Mouse (Mus musculus) hindbrain, embryonic 15.5 days (tissue): ENCODE measurements at regions not wholly inside any gene's neighbourhood (a gene's known extent, or its start where the extent isn't known, plus 50 kb on each side); places are given as distances from the start of the nearest gene placed in this dataset.

ENCODE experiments used
- ATAC-seq: fragments of 200-750 bp; cut with Nextera tagmentation; 2 replicates; pipeline ENCODE4 v1.8.0; 2017; ENCODE audit warnings: low read depth, moderate number of reproducible peaks, moderate TSS enrichment; ENCODE audit not compliant: low FRiP score
- H3K27ac ChIP-seq: fragments of 300-500 bp; sonication (generic); replicated peaks from 2 replicates; pipeline ENCODE4 v1.5.1; 2015; ENCODE audit warnings: mild to moderate bottlenecking, inconsistent platforms
- H3K27me3 ChIP-seq: fragments of 300-500 bp; sonication (generic); 2 replicates; pipeline ENCODE4 v1.6.1; 2015; ENCODE audit warnings: control low read depth, inconsistent platforms
- H3K36me3 ChIP-seq: fragments of 300-500 bp; sonication (generic); 2 replicates; pipeline ENCODE4 v1.6.1; 2015; ENCODE audit warnings: control low read depth, inconsistent platforms
- H3K4me1 ChIP-seq: fragments of 300-500 bp; sonication (generic); replicated peaks from 2 replicates; pipeline ENCODE4 v1.6.1; 2015; ENCODE audit warnings: control low read depth, inconsistent platforms
- H3K4me2 ChIP-seq: fragments of 300-500 bp; sonication (generic); 2 replicates; pipeline ENCODE4 v1.6.1; 2015; ENCODE audit warnings: moderate library complexity, mild to moderate bottlenecking, inconsistent platforms
- H3K4me3 ChIP-seq: fragments of 300-500 bp; sonication (generic); 2 replicates; pipeline ENCODE4 v1.5.1; 2015; ENCODE audit warnings: mild to moderate bottlenecking, inconsistent platforms
- H3K9ac ChIP-seq: fragments of 300-500 bp; sonication (generic); 2 replicates; pipeline ENCODE4 v1.6.1; 2015; ENCODE audit warnings: inconsistent platforms
- H3K9me3 ChIP-seq: fragments of 300-500 bp; sonication (generic); 2 replicates; pipeline ENCODE4 v1.6.1; 2016; ENCODE audit warnings: control low read depth, inconsistent platforms
- WGBS: fragments of 180-500 bp; shearing (Covaris S2); methylation state at CpG from one replicate; pipeline ENCODE4 v1.1.7; 2015; 5-methylcytosine and 5-hydroxymethylcytosine counted together

DNA sequence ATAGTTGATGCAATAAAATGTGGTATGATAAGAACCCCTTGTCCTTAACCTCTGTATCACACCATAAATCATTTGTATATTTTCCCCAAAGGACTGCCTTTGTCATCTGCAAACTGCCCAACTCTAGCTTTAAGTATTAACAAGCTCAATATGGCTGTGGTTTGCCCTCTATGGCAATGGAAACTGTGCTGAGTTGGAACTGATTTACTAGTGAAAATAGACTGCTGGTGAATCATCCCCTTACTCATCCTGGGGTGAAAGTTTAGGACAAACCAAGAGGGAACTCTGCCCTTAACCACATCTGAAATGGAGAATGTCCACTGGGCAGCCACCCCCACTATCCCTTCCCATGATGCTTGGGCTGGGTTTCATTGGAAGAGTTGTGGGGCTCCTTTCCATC is 346.1 kb upstream of the Gm26657 start:
- no peak overlapping the region for H3K4me2 ChIP-seq

DNA sequence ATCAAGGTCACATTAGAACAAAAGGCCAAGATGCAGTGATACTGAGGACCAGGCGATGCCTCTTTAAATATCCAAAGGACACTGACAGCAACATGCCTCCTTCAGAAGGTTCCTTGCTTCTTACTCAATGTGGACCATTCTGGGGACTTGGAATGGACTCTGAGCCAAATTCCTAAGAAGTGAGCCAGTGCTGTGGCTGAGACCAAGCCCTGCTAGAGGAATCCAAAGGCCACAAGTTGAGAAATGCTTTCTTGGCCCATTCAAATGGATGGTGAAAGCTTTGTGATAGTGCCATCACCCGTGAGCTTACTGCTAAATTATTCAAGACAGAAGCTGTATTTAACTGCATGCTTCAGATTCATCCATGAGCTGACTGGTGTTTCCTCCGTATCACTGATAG is 352.8 kb upstream of the Gm26657 start:
- Histone ChIP-seq H3K9ac (no peak overlapping the region), H3K9me3 (no peaks in the 10 kb centered on the region), H3K36me3 (no peaks in the 10 kb centered on the region), H3K27ac (no peak overlapping the region), H3K4me2 (no peak overlapping the region), H3K27me3 (no peaks in the 10 kb centered on the region), H3K4me1 (no peaks in the 10 kb centered on the region), H3K4me3 (no peak overlapping the region)
- 52% methylated on average over 3 of the region's 3 CpGs for WGBS
- no peak for ATAC-seq

More for the DNA sequence above, 346.1 kb upstream of the Gm26657 start:
- no peaks in the 10 kb centered on the region for H3K27me3 ChIP-seq
- no peaks in the 10 kb centered on the region for H3K9me3 ChIP-seq
- no peaks in the 10 kb centered on the region for H3K36me3 ChIP-seq
- ATAC-seq: no peak
- H3K4me3 ChIP-seq: no peak overlapping the region
- no peak overlapping the region for H3K9ac ChIP-seq
- no peaks in the 10 kb centered on the region for H3K4me1 ChIP-seq
- H3K27ac ChIP-seq: no peak overlapping the region

DNA sequence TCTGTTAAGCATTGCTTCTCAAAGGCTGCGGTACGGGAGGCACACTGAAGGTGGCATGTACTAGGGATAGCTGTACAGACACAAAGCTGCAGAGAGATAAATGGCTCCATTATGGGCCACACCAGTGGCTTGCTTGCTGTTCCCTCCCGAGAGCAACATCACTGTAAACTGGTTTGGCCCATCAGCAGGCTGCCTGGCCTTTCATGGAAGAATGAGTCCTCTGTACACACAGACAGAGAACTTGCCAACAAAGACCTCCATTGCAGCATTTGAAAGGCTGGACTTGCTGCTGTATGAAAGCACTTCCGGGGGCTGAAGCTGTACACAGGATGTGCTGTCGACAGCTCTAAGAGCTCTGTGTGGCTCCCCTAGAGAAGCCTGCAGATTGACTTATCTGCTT is 364.1 kb upstream of the Gm26657 start:
- Histone ChIP-seq H3K4me2 (no peak overlapping the region), H3K9me3 (no peaks in the 10 kb centered on the region), H3K27ac (no peak overlapping the region), H3K9ac (no peak overlapping the region), H3K4me1 (no peaks in the 10 kb centered on the region), H3K36me3 (no peaks in the 10 kb centered on the region), H3K27me3 (no peaks in the 10 kb centered on the region), H3K4me3 (no peak overlapping the region)
- 41% methylated on average over 5 of the region's 5 CpGs for WGBS
- ATAC-seq: peak; percentile 59; the same call in 1 of the 2 replicates

DNA sequence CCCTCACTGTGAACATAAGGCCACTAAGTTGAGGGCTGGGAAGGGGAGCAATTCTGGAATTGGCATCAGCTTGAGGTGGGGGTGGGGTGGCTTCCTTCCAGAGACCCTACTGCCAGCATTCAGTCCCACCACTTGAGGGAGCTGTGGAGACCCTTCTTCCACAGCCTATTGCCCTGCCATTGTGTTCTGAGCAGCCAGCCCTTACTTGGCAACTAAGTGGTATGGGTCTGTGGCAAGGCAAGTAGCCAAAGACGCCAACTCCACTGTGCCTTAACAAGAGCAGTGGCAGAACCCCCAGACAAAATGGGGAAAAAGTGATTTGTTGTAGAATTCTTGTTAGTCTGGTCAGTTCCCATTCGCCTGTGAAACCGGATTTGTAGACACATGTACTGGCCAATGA is 365.4 kb upstream of the Gm26657 start:
- no peak overlapping the region for H3K4me3 ChIP-seq
- ATAC-seq: no peak
- WGBS: 91% methylated on average over 3 of the region's 3 CpGs

DNA sequence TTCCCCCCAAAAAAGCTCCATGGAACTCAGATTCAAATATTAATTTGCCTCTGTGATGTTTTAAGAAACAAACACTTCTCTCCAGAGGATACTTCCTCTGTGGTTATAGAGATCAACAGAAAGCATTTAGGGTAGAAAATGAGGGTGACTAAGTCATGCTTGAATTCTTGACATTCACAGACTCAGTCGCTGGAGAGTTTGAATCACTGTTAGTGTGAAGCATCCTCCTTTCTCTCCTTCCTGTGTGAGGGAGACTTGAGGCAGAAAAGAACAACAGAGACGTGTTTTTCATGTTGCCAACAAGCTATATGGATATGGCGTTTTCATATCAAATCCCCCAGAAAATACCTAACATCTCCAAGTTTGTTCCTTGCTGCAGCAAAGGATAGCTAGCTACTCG is 366.1 kb upstream of the Gm26657 start:
- no peaks in the 10 kb centered on the region for H3K27me3 ChIP-seq
- H3K9ac ChIP-seq: no peak overlapping the region
- H3K4me2 ChIP-seq: no peak overlapping the region
- H3K4me3 ChIP-seq: no peak overlapping the region
- H3K27ac ChIP-seq: no peak overlapping the region
- no peaks in the 10 kb centered on the region for H3K36me3 ChIP-seq
- 84% methylated on average over 4 of the region's 4 CpGs for WGBS
- no peak for ATAC-seq
- H3K4me1 ChIP-seq: no peaks in the 10 kb centered on the region
- no peaks in the 10 kb centered on the region for H3K9me3 ChIP-seq

More for the DNA sequence above, 365.4 kb upstream of the Gm26657 start:
- Histone ChIP-seq H3K27ac (no peak overlapping the region), H3K4me2 (no peak overlapping the region), H3K36me3 (no peaks in the 10 kb centered on the region), H3K9me3 (no peaks in the 10 kb centered on the region), H3K27me3 (no peaks in the 10 kb centered on the region), H3K4me1 (no peaks in the 10 kb centered on the region), H3K9ac (no peak overlapping the region)

DNA sequence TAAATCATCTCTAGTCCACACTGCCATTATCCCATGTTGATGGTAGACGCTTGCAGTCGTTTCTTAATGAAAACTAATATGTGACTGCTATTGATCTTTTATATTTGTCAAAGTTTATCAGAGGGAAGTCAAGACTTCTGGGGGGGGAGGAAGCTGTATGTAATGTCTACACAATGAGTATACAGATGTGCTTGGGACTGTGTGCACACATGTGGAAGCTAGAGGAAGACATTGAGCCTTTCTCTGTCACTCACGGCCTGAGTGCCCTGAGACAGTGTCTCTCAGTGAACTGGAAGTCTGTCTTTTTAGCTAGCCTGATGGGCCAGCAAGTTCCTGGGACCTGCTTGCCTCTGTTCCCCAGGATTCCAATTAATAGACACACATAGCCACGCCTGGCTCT is 366.7 kb upstream of the Gm26657 start:
- Histone ChIP-seq H3K4me3 (no peak overlapping the region), H3K4me2 (no peak overlapping the region), H3K9ac (no peak overlapping the region), H3K27me3 (no peaks in the 10 kb centered on the region), H3K9me3 (no peaks in the 10 kb centered on the region), H3K4me1 (no peaks in the 10 kb centered on the region), H3K36me3 (no peaks in the 10 kb centered on the region), H3K27ac (no peak overlapping the region)
- ATAC-seq: no peak
- 79% methylated on average over 4 of the region's 4 CpGs for WGBS

DNA sequence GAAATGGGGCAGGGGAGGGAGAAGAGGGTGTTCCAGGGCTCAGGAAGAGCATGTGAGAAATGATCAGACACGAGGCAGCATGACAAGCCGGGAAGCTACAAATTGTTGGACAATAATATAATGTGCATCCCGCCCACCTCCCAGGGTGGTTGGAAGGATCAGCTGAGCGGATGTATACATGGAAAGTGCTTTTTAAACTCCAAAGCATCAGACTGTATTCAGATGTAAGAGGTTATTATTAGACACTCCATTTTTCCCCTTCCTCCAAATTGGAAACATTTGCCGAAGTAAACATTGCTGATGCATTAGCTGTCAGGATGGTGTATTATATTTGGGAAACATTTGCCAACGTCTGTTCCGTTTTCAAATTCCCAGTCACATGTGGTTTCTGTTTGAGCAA is 367.2 kb upstream of the Gm26657 start:
- H3K9me3 ChIP-seq: no peaks in the 10 kb centered on the region
- no peak for ATAC-seq
- H3K9ac ChIP-seq: no peak overlapping the region
- 70% methylated on average over 7 of the region's 7 CpGs for WGBS
- no peaks in the 10 kb centered on the region for H3K36me3 ChIP-seq
- H3K4me1 ChIP-seq: no peaks in the 10 kb centered on the region
- H3K4me2 ChIP-seq: no peak overlapping the region
- no peak overlapping the region for H3K27ac ChIP-seq
- H3K4me3 ChIP-seq: no peak overlapping the region
- no peaks in the 10 kb centered on the region for H3K27me3 ChIP-seq

DNA sequence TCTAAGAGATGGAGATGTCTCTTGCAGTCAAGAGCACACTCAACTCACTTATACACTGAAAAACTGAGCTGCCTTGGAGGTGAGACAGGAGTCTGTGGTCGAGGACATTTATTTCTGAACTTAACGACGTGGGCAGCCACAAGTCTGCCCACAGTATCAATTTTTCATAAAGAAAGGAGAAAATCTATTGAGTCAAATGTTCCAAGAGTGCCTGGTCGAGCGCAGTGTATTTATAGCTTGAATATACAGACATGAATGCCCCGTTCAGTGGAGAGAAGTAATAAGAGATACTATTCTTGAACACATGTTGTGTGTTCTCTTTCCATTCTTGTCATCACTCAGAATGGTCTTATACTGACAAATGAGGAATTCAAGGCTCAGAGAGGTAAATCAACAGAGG is 375.3 kb upstream of the Gm26657 start:
- no peaks in the 10 kb centered on the region for H3K36me3 ChIP-seq
- H3K9me3 ChIP-seq: no peaks in the 10 kb centered on the region
- H3K4me3 ChIP-seq: no peak overlapping the region
- H3K4me2 ChIP-seq: no peak overlapping the region
- H3K27ac ChIP-seq: no peak overlapping the region
- no peak for ATAC-seq
- H3K27me3 ChIP-seq: no peaks in the 10 kb centered on the region
- 83% methylated on average over 6 of the region's 6 CpGs for WGBS
- H3K9ac ChIP-seq: no peak overlapping the region
- H3K4me1 ChIP-seq: no peaks in the 10 kb centered on the region

DNA sequence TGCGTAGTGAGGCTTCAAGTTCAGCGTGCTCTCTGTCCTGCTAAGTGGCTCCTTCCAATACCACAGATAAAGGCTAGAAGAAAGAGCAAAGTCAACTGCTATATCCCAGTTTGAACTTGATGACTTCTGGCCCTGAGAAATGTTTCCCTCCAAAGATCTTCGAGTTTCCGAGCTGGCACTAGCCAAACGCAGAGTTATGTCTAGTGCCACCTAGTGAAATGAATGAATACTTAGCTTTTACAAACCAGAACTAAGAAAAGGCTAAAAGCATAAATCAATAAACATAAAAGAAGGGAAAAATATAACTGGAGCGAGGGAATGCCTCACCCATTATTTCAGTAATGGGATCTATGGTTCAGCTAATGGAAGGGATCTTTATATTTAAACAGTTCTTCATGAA is 377.7 kb upstream of the Gm26657 start:
- no peaks in the 10 kb centered on the region for H3K9me3 ChIP-seq
- no peaks in the 10 kb centered on the region for H3K27me3 ChIP-seq
- H3K9ac ChIP-seq: no peak overlapping the region
- H3K4me3 ChIP-seq: no peak overlapping the region
- no peaks in the 10 kb centered on the region for H3K4me1 ChIP-seq
- H3K4me2 ChIP-seq: no peak overlapping the region
- H3K36me3 ChIP-seq: no peaks in the 10 kb centered on the region
- no peak for ATAC-seq
- WGBS: 53% methylated on average over 6 of the region's 6 CpGs
- no peak overlapping the region for H3K27ac ChIP-seq

DNA sequence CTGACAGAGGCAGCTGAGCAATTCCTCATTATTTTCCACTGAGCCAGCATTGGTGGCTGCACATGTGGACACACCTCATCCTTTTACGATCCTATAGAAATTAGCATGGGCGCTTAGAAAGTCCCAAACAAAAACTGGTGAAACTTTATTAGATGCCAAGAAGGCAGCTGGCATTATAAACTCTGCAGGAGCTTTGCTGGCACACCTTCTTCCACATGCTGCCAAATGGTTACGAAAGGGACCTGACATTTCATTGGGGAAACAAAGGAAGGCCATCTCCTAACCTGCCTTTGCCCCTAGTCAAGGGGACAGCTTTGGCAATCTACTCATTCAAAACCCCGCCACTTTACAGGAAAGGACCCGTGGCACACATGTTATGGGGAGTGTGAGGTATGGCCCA is 390.7 kb upstream of the Gm26657 start:
- no peak overlapping the region for H3K4me2 ChIP-seq
- WGBS: 72% methylated on average over 5 of the region's 5 CpGs

DNA sequence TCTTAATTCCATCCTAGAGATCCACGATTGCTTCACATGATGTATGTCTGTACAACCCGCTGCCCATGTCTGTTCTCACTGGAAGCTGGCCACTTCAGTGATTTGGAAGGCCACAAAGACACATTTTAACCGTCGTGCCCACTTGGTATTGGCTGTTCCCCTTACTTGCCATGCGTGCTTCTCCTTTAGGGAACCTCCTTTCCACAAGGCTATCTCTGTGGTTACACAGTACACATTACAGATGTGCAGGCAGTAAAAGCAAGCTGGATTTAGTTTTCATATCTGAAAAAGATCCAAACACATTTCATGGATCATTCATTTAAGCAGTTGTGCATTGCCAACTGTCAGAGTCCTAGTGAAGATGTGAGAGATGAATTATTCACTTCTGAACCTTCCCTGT is 414.7 kb upstream of the Gm26657 start:
- Histone ChIP-seq H3K36me3 (no peaks in the 10 kb centered on the region), H3K4me2 (no peak overlapping the region), H3K4me3 (no peak overlapping the region), H3K9ac (no peak overlapping the region), H3K27ac (no peak overlapping the region), H3K4me1 (no peaks in the 10 kb centered on the region), H3K27me3 (no peaks in the 10 kb centered on the region), H3K9me3 (no peaks in the 10 kb centered on the region)
- no peak for ATAC-seq
- WGBS: 88% methylated on average over 5 of the region's 5 CpGs

More for the DNA sequence above, 390.7 kb upstream of the Gm26657 start:
- no peaks in the 10 kb centered on the region for H3K4me1 ChIP-seq
- ATAC-seq: no peak
- H3K9ac ChIP-seq: no peak overlapping the region
- no peaks in the 10 kb centered on the region for H3K36me3 ChIP-seq
- H3K9me3 ChIP-seq: no peaks in the 10 kb centered on the region
- no peak overlapping the region for H3K27ac ChIP-seq
- H3K27me3 ChIP-seq: no peaks in the 10 kb centered on the region
- H3K4me3 ChIP-seq: no peak overlapping the region

DNA sequence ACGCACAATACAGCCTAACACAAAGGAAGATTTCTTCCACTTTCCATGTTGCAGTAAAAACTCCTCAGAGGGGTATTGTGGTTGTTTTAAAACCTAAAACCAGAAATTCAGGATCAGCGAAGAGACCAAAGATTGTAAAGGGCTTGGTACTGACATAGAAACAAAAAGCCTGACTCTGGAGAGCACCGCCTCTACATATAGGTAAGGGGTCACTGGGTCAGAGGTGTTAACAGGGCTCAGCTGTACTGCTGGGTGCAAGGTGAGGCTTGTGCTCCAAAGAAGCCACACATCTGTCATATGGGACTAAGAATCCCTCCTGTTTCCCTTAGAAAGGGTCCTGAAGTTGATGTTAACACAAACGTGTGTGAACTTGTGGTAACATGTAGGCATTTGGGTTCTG is 420.7 kb upstream of the Gm26657 start:
- H3K9ac ChIP-seq: no peak overlapping the region
- H3K36me3 ChIP-seq: no peaks in the 10 kb centered on the region
- no peak overlapping the region for H3K4me2 ChIP-seq
- no peaks in the 10 kb centered on the region for H3K9me3 ChIP-seq
- no peak overlapping the region for H3K27ac ChIP-seq
- no peak for ATAC-seq
- no peaks in the 10 kb centered on the region for H3K27me3 ChIP-seq
- no peak overlapping the region for H3K4me3 ChIP-seq
- no peaks in the 10 kb centered on the region for H3K4me1 ChIP-seq
- 91% methylated on average over 4 of the region's 4 CpGs for WGBS

DNA sequence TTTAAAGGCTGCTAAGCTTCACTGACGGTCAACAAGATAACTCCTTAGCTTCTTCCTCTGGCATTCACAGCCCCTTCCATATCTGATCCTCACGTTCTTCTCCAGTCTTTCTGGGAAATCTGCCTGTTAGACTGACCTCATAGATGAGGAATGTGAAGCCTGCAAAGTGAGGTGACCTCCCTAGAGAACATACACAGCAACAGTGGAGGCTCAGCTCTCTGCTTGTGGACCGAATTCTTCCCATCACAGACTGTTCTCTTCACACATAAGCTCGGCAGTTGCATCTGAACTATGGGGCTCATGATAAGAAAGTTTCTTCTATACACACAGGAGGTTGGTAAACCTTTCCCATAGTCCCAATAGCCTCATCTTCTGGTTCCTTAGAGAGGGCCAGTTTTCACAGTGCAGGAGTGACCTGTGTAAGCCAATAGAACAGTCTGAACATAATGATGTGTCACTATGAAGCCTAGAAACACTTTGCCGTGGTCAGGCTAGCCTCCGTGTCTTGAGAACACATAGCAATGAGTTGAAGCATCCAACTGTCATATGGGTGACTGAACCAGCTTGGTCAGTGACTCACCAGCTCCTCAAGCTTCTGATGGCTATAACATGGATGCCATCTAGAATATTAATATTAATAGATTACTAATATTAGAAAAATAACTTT is 434.1 kb upstream of the Gm26657 start:
- H3K4me1 ChIP-seq: no peaks in the 10 kb centered on the region
- 85% methylated on average over 6 of the region's 6 CpGs for WGBS

More for the DNA sequence above, 434.1 kb upstream of the Gm26657 start:
- H3K9ac ChIP-seq: no peak overlapping the region
- no peaks in the 10 kb centered on the region for H3K27me3 ChIP-seq
- H3K36me3 ChIP-seq: no peaks in the 10 kb centered on the region
- H3K9me3 ChIP-seq: no peaks in the 10 kb centered on the region
- H3K4me3 ChIP-seq: no peak overlapping the region
- ATAC-seq: no peak
- no peak overlapping the region for H3K4me2 ChIP-seq
- H3K27ac ChIP-seq: no peak overlapping the region
